Mouse (Mus musculus) liver, adult 2 months (tissue): ENCODE data around the gene Actrt3. TPM values are rescaled to one million over a fixed set of nuclear protein-coding genes. Genes with fewer than 3 reads are reported as not detected.

ENCODE experiments used
- DNase-seq: peaks from one replicate; pipeline ENCODE4 v3.0.0-alpha.2; 2011; ENCODE audit warnings: low read depth, low spot score; ENCODE audit errors: extremely low read depth
- H3K27ac ChIP-seq: fragments of 200-500 bp; replicated peaks from 2 replicates; pipeline ENCODE4 v1.5.1; 2012; ENCODE audit warnings: low read depth, mild to moderate bottlenecking, control low read depth, inconsistent platforms, low read length; ENCODE audit not compliant: insufficient read depth
- H3K27me3 ChIP-seq: fragments of 200-500 bp; 2 replicates; pipeline ENCODE4 v1.6.1; 2012; ENCODE audit warnings: mild to moderate bottlenecking, moderate library complexity, low read length, inconsistent platforms; ENCODE audit not compliant: control insufficient read depth, insufficient read depth
- H3K36me3 ChIP-seq: fragments of 200-500 bp; 2 replicates; pipeline ENCODE4 v1.6.1; 2012; ENCODE audit warnings: low read length, inconsistent platforms; ENCODE audit not compliant: control insufficient read depth, insufficient read depth
- H3K4me1 ChIP-seq: fragments of 200-500 bp; 2 replicates; pipeline ENCODE4 v1.6.1; 2011; ENCODE audit warnings: low read length; ENCODE audit not compliant: control insufficient read depth, insufficient read depth
- H3K4me3 ChIP-seq: fragments of 200-500 bp; 2 replicates; pipeline ENCODE4 v1.5.1; 2011; ENCODE audit warnings: low read depth, mild to moderate bottlenecking, control low read depth, low read length, moderate library complexity; ENCODE audit not compliant: insufficient read depth
- H3K79me2 ChIP-seq: fragments of 200-500 bp; 2 replicates; pipeline ENCODE4 v1.6.1; 2012; ENCODE audit warnings: inconsistent platforms, mild to moderate bottlenecking, low read length, moderate library complexity; ENCODE audit not compliant: control insufficient read depth, insufficient read depth
- H3K9ac ChIP-seq: fragments of 200-500 bp; 2 replicates; pipeline ENCODE4 v1.6.1; 2012; ENCODE audit warnings: low read depth, mild to moderate bottlenecking, control low read depth, inconsistent platforms, low read length
- CTCF ChIP-seq: fragments of 200-500 bp; IDR thresholded peaks from 2 replicates; pipeline ENCODE4 v1.5.1; 2011; ENCODE audit warnings: low read depth, low read length, control low read depth
- POLR2A ChIP-seq: fragments of 200-500 bp; IDR thresholded peaks from 2 replicates; pipeline ENCODE4 v1.6.1; 2011; ENCODE audit warnings: low read length, control low read depth; ENCODE audit not compliant: insufficient read depth; ENCODE audit errors: extremely low read depth
- whole genome bisulfite sequencing: fragments of 180-500 bp; shearing (Covaris S2); methylation state at CpG from one replicate; pipeline ENCODE4 v1.1.7; 2018; 5-methylcytosine and 5-hydroxymethylcytosine counted together
- polyA plus RNA-seq: library from polyadenylated mRNA; depleted of rRNA; stranded (reverse); fragments of >200 nt; gene quantifications from 2 replicates; pipeline ENCODE4 v1.2.3, GENCODE M21; 2012
- total RNA-seq: library from RNA; depleted of rRNA; stranded (reverse); fragments of >200 nt; gene quantifications from 2 replicates; pipeline ENCODE4 v1.2.3, GENCODE M21; 2014

The Actrt3 gene
- total and polyA plus RNA-seq, 2 experiments = 0.04 TPM; not detected in 1

DNA sequence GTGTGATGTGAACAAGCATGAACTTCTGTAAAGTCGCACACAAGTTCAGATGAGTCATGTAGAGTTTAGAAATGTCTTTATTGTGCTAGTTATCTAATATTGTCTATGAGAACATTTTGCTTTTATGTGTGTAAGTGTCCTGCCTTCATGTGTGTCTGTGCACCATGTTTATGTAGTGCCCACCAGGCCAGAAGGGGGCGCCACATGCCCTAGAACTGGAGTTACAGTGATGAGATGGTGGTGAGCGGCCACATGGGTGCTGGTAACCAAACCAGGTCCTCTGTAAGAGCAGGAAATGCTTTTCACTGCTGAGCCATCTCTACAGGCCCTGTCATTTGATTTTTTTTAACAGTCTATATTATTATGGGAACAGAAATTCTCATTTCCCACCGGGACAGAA lies 35.9 kb upstream of the Actrt3 start:
- WGBS = 83% methylated on average over 4 of the region's 4 CpGs
- H3K27ac ChIP-seq = no peak overlapping the region
- H3K79me2 ChIP-seq = no peaks in the 10 kb centered on the region
- H3K4me3 ChIP-seq = no peak overlapping the region
- H3K9ac ChIP-seq = no peak overlapping the region
- H3K27me3 ChIP-seq = no peaks in the 10 kb centered on the region
- no peaks in the 10 kb centered on the region for H3K4me1 ChIP-seq
- H3K36me3 ChIP-seq = no peaks in the 10 kb centered on the region
- TF ChIP-seq POLR2A (no peak), CTCF (no peak)
- DNase-seq = no peak

DNA sequence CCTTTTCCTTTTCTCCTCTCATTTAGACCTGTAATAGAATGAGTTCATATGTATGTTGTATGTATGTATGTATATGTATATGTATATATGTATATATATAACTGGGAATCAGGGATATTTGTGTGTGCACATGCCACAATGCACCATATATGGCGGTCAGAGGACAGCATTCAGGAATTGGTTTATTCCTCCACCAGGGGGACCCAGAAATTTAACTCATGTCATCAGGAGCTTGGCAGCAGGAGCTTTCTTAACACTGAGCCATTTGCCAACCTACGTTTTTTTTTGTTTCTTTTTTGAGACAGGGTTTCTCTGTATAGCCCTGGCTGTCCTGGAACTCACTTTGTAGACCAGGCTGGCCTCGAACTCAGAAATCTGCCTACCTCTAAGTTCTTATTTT lies 33.9 kb upstream of the Actrt3 start:
- Histone ChIP-seq H3K36me3 (no peaks in the 10 kb centered on the region), H3K27me3 (no peaks in the 10 kb centered on the region), H3K4me3 (no peak overlapping the region), H3K4me1 (no peaks in the 10 kb centered on the region), H3K9ac (no peak overlapping the region), H3K79me2 (no peaks in the 10 kb centered on the region), H3K27ac (no peak overlapping the region)
- DNase-seq = no peak
- WGBS = 70% methylated on average over 3 of the region's 3 CpGs
- TF ChIP-seq POLR2A (no peak), CTCF (no peak)

DNA sequence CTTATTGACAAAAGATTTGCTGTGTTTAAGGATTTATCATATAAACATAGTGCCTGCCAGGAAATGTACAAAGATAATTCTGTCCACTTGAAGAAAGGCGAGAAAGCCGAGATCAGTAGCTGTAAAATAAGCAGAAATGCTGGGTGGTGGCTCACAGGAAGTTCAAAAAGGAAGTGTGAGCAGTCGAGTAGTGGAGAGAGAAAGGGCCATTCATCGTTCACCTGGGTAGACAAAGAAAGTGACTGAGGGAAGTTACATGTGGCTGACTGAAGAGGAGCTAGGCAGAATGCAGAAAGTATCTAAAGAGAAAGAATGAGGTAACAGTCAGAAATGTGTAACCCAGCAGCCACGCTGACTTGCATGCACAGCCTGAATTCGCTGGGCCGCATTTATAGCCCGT lies 20.4 kb upstream of the Actrt3 start:
- Histone ChIP-seq H3K27ac (no peak overlapping the region), H3K9ac (no peak overlapping the region), H3K4me3 (no peak overlapping the region), H3K36me3 (peaks cover 29% of the 10 kb centered on the region), H3K27me3 (no peaks in the 10 kb centered on the region), H3K79me2 (no peaks in the 10 kb centered on the region), H3K4me1 (no peaks in the 10 kb centered on the region)
- DNase-seq = no peak
- TF ChIP-seq POLR2A (no peak), CTCF (no peak)
- WGBS = 79% methylated on average over 8 of the region's 8 CpGs

- 95% methylated on average over 4 of the region's 4 CpGs for WGBS
- H3K9ac ChIP-seq = no peak overlapping the region
- H3K27me3 ChIP-seq = no peaks in the 10 kb centered on the region
- H3K4me1 ChIP-seq = peaks cover 3% of the 10 kb centered on the region; the same call in 1 of the 2 replicates
- TF ChIP-seq POLR2A (no peak), CTCF (no peak)
- no peak overlapping the region for H3K27ac ChIP-seq
- H3K4me3 ChIP-seq = no peak overlapping the region
- peaks cover 64% of the 10 kb centered on the region for H3K36me3 ChIP-seq
- peaks cover 9% of the 10 kb centered on the region; the same call in 1 of the 2 replicates for H3K79me2 ChIP-seq
- DNase-seq = no peak
Observed at GRCm38 (mm10) chr3:30610930-30611329, 11.2 kb upstream of the Actrt3 start.

DNA sequence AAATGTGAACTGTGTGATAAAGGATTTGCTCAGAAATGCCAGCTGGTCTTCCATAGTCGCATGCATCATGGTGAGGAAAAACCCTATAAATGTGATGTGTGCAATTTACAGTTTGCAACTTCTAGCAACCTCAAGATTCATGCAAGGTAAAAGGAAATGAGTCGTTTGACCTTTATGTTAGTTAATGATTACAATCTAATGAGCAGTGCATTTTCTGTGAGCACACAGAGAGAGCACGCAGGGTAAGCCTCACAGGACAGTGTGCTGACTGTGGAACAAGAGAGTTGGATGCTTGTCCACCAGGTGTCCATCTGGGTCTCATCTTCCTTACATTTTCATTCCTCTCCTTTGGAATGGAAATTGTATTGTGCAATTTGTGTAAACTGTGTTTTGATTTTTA lies 9.3 kb upstream of the Actrt3 start:
- H3K36me3 ChIP-seq = peaks cover 50% of the 10 kb centered on the region
- peaks cover 3% of the 10 kb centered on the region; the same call in 1 of the 2 replicates for H3K4me1 ChIP-seq
- no peak overlapping the region for H3K4me3 ChIP-seq
- no peaks in the 10 kb centered on the region for H3K27me3 ChIP-seq
- WGBS = 37% methylated on average over 3 of the region's 3 CpGs
- H3K27ac ChIP-seq = no peak overlapping the region
- peak; percentile 57 for DNase-seq
- no peak overlapping the region for H3K9ac ChIP-seq
- H3K79me2 ChIP-seq = peaks cover 12% of the 10 kb centered on the region; the same call in 1 of the 2 replicates
- no peak for TF ChIP-seq CTCF
- TF ChIP-seq POLR2A = no peak

- Histone ChIP-seq H3K36me3 (peaks cover 11% of the 10 kb centered on the region), H3K9ac (peak overlapping the region; percentile 27; the same call in 1 of the 2 replicates), H3K79me2 (peaks cover 10% of the 10 kb centered on the region; the same call in 1 of the 2 replicates), H3K27me3 (no peaks in the 10 kb centered on the region), H3K4me1 (peaks cover 4% of the 10 kb centered on the region; the same call in 1 of the 2 replicates), H3K4me3 (no peak overlapping the region; the same call in 1 of the 2 replicates), H3K27ac (no peak overlapping the region; the same call in 1 of the 2 replicates)
- no peak for TF ChIP-seq POLR2A
- no peak for TF ChIP-seq CTCF
- WGBS = 26% methylated on average over 10 of the region's 10 CpGs
- DNase-seq = no peak
Observed at GRCm38 (mm10) chr3:30603256-30603655, 3.5 kb upstream of the Actrt3 start.
